Mouse (Mus musculus) cerebellum, adult 2 months (tissue): ENCODE results near the gene Kctd17.

ENCODE experiments used
- CTCF ChIP-seq: fragments of 200-500 bp; IDR thresholded peaks from 2 replicates; pipeline ENCODE4 v1.5.1; 2011; ENCODE audit warnings: low read depth, mild to moderate bottlenecking, control low read depth, low read length, moderate library complexity, borderline replicate concordance; ENCODE audit not compliant: insufficient read depth
- POLR2A ChIP-seq: fragments of 200-500 bp; IDR thresholded peaks from 2 replicates; pipeline ENCODE4 v1.6.1; 2011; ENCODE audit warnings: low read length, control low read depth, borderline replicate concordance; ENCODE audit not compliant: insufficient read depth

DNA sequence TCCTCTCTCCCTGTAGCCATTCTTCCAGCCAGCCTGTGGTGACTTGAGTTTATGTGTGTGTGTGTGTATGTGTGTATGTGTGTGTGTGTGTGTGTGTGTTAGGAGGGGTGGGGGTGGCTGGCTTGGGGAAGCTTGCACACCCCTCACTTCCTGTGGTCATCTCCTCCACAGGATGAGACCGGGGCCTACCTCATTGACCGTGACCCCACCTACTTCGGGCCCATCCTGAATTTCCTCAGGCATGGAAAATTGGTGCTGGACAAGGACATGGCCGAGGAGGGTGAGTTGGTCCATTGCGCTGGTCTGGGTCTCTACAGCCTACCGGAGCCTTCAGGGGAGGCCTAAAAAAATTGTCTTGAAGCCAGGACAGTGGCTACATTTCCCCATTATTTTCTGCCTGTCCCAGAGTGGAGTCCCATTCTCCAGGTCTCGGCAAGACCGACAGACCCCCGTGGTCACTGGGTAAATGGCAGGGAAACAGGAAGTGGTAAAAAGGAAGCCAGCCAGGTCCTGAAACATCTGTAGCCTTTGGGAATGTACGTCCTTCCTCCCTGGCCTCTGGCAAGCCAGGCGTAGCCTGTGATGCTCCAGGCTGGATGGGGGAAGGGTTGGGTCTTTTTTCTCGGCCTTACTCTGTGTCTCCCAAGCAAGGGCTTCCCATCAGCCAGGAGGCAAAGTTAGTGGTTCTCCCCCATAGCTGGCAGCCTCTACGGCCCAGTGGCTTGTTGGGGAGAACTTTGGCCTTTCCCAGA lies 1.7 kb downstream of the Kctd17 start:
- TF ChIP-seq CTCF: no peak
- no peak for TF ChIP-seq POLR2A
